Mouse (Mus musculus): Measurements from ENCODE around the gene Ifitm7. TPM values are rescaled to one million over a fixed set of nuclear protein-coding genes. Genes with fewer than 3 reads are reported as not detected.

Gene Ifitm7
- total and polyA plus RNA-seq, 3 experiments: not detected

GRCm38 (mm10) chr16:13946306-13946705 is 40.4 kb downstream of the Ifitm7 start:
- H3K9me3 ChIP-seq (replicated peaks; ENCODE audit: insufficient read depth, low read length): no peaks in the 10 kb centered on the region
- peaks cover 0 to 2% of the 10 kb centered on the region in 2 experiments; a peak in 1 of 4 replicates for H3K4me1 ChIP-seq (ENCODE audit: control insufficient read depth in 1 of 2, insufficient read depth in 2 of 2, low read length in 2 of 2)
- H3K9ac ChIP-seq (ENCODE audit: control insufficient read depth, low read depth, low read length, poor library complexity, severe bottlenecking): no peak overlapping the region
- H3K27me3 ChIP-seq (ENCODE audit: control insufficient read depth in 1 of 2, insufficient read depth in 2 of 2, low read length in 2 of 2): no peaks in the 10 kb centered on the region
- H3K36me3 ChIP-seq (ENCODE audit: control insufficient read depth in 1 of 2, insufficient read depth in 2 of 2, low read length in 2 of 2): peaks cover 0 to 4% of the 10 kb centered on the region in 2 experiments; a peak in 2 of 4 replicates
- DNase-seq (ENCODE audit: low read depth, low spot score): no peak
- H3K27ac ChIP-seq (ENCODE audit: control insufficient read depth, low read depth, low read length): no peak overlapping the region
- H3K79me2 ChIP-seq (ENCODE audit: control insufficient read depth, insufficient read depth, low read length, poor library complexity): no peaks in the 10 kb centered on the region
- no peak overlapping the region for H3K4me3 ChIP-seq (ENCODE audit: control insufficient read depth in 1 of 2, insufficient read depth in 1 of 2, low read depth in 2 of 2, low read length in 2 of 2)
- TF ChIP-seq GATA1 (IDR thresholded peaks at IDR 0.05; ENCODE audit: low read depth, low read length) (no peak), E2F4 (IDR thresholded peaks at IDR 0.05; ENCODE audit: borderline replicate concordance, low read depth, low read length) (no peak), BHLHE40 (IDR thresholded peaks at IDR 0.05; ENCODE audit: borderline replicate concordance, low read depth, low read length) (no peak), MEF2A (IDR thresholded peaks at IDR 0.05; ENCODE audit: extremely low read depth, insufficient replicate concordance, low read depth, low read length, poor library complexity, severe bottlenecking) (no peak), TCF12 (IDR thresholded peaks at IDR 0.05; ENCODE audit: low read depth, low read length) (no peak), ZKSCAN1 (IDR thresholded peaks at IDR 0.05; ENCODE audit: low read depth, low read length) (no peak)

GRCm38 (mm10) chr16:13945153-13945552 is 41.5 kb downstream of the Ifitm7 start:
- Histone ChIP-seq H3K79me2 (ENCODE audit: control insufficient read depth, insufficient read depth, low read length, poor library complexity) (no peaks in the 10 kb centered on the region), H3K9me3 (replicated peaks; ENCODE audit: insufficient read depth, low read length) (no peaks in the 10 kb centered on the region), H3K4me1 (ENCODE audit: control insufficient read depth in 1 of 2, insufficient read depth in 2 of 2, low read length in 2 of 2) (peaks cover 0 to 2% of the 10 kb centered on the region in 2 experiments; a peak in 1 of 4 replicates), H3K4me3 (ENCODE audit: control insufficient read depth in 1 of 2, insufficient read depth in 1 of 2, low read depth in 2 of 2, low read length in 2 of 2) (no peak overlapping the region), H3K27ac (ENCODE audit: control insufficient read depth, low read depth, low read length) (no peak overlapping the region), H3K9ac (ENCODE audit: control insufficient read depth, low read depth, low read length, poor library complexity, severe bottlenecking) (no peak overlapping the region), H3K36me3 (ENCODE audit: control insufficient read depth in 1 of 2, insufficient read depth in 2 of 2, low read length in 2 of 2) (peaks cover 0 to 4% of the 10 kb centered on the region in 2 experiments; a peak in 2 of 4 replicates), H3K27me3 (ENCODE audit: control insufficient read depth in 1 of 2, insufficient read depth in 2 of 2, low read length in 2 of 2) (no peaks in the 10 kb centered on the region)
- TF ChIP-seq TAL1 (IDR thresholded peaks at IDR 0.05; ENCODE audit: low read length) (no peak), POLR2AphosphoS2 (IDR thresholded peaks at IDR 0.05; ENCODE audit: low read length) (no peak), USF2 (IDR thresholded peaks at IDR 0.05; ENCODE audit: borderline replicate concordance in 1 of 2, insufficient read depth in 1 of 2, low read depth in 1 of 2, low read length in 2 of 2) (no peak), KAT2A (conservative IDR thresholded peaks at IDR 0.05; ENCODE audit: low read depth, low read length) (no peak), ZMIZ1 (IDR thresholded peaks at IDR 0.05; ENCODE audit: low read depth, low read length) (no peak)
- no peak for DNase-seq (ENCODE audit: low read depth, low spot score)

DNA sequence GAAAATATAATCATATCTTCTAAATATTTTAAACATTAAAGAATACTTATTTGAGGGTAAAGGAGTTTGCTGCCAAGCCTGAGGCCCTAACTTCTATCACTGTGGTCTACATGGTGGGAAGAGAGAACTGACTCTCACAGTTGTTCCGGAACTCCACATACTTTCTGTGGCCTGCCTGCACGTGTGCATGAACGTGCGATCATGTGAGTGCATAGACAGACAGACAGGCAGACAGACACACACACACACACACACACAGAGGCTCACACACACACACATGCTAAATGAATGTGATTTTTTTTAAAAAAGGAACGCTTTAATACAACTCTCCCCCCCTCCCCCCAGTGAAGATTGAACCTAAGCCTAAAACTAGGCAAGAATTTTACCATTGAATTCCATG is 41.9 kb downstream of the Ifitm7 start:
- no peak for TF ChIP-seq TBP (IDR thresholded peaks at IDR 0.05; ENCODE audit: low read depth, low read length)
- TF ChIP-seq MYC (IDR thresholded peaks at IDR 0.05; ENCODE audit: low read depth, low read length): no peak
- TF ChIP-seq TAL1 (IDR thresholded peaks at IDR 0.05; ENCODE audit: low read length): no peak
- no peak for TF ChIP-seq MAX (IDR thresholded peaks at IDR 0.05; ENCODE audit: low read length)
- TF ChIP-seq MAZ (IDR thresholded peaks at IDR 0.05; ENCODE audit: low read depth, low read length): no peak
- no peak for TF ChIP-seq TCF12 (IDR thresholded peaks at IDR 0.05; ENCODE audit: low read depth, low read length)
- TF ChIP-seq MXI1 (IDR thresholded peaks at IDR 0.05; ENCODE audit: low read depth, low read length): no peak
- no peak for TF ChIP-seq ZNF384 (IDR thresholded peaks at IDR 0.05; ENCODE audit: low read depth, low read length)
- no peak for TF ChIP-seq CTCF (IDR thresholded peaks at IDR 0.05 in 2 of 3, conservative IDR thresholded peaks at IDR 0.05 in 1 of 3; ENCODE audit: control insufficient read depth in 1 of 3, insufficient read depth in 1 of 3, low read depth in 2 of 3, low read length in 3 of 3, poor library complexity in 1 of 3, severe bottlenecking in 1 of 3)
- TF ChIP-seq JUND (IDR thresholded peaks at IDR 0.05; ENCODE audit: low read depth, low read length): no peak
- no peak overlapping the region for H3K9ac ChIP-seq (ENCODE audit: control insufficient read depth, low read depth, low read length, poor library complexity, severe bottlenecking)
- H3K4me3 ChIP-seq (ENCODE audit: control insufficient read depth in 1 of 2, insufficient read depth in 1 of 2, low read depth in 2 of 2, low read length in 2 of 2): no peak overlapping the region
- no peaks in the 10 kb centered on the region for H3K79me2 ChIP-seq (ENCODE audit: control insufficient read depth, insufficient read depth, low read length, poor library complexity)
- H3K9me3 ChIP-seq (replicated peaks; ENCODE audit: insufficient read depth, low read length): no peaks in the 10 kb centered on the region
- DNase-seq (ENCODE audit: low read depth, low spot score): no peak
- no peaks in the 10 kb centered on the region for H3K27me3 ChIP-seq (ENCODE audit: control insufficient read depth in 1 of 2, insufficient read depth in 2 of 2, low read length in 2 of 2)
- H3K36me3 ChIP-seq (ENCODE audit: control insufficient read depth in 1 of 2, insufficient read depth in 2 of 2, low read length in 2 of 2): peaks cover 0 to 4% of the 10 kb centered on the region in 2 experiments; a peak in 2 of 4 replicates
- H3K27ac ChIP-seq (ENCODE audit: control insufficient read depth, low read depth, low read length): no peak overlapping the region
- peaks cover 0 to 2% of the 10 kb centered on the region in 2 experiments; a peak in 1 of 4 replicates for H3K4me1 ChIP-seq (ENCODE audit: control insufficient read depth in 1 of 2, insufficient read depth in 2 of 2, low read length in 2 of 2)
